8 mouse cellular contexts compared by ENCODE assay signal in the genomic region with DNA sequence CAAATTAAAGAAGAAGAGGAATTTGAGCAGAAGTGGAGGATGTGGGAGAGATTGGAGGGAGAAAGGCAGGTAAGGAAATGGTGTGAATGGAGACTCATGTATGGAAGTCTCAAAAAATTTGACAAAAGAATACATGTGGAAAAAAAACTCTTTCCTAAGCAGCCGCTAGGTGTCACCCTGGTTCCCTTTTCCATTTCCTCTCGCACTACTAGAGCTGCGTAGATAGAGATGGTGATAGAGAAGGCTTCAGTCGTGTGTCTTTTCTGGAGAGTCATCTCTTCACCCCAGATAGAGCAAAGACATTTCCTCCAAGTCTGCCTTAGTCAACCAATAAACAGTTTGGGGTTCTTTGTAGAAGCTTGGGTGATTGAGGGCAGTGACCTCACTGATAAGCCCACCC. TPM values are rescaled to one million over a fixed set of nuclear protein-coding genes. Genes with fewer than 3 reads are reported as not detected.
DNase-seq lines count a peak whose midpoint lies in the region; ATAC-seq lines count a peak whose summit lies in the region.

No protein-coding gene starts in this region.

- no peaks in the 10 kb centered on the region for H3K36me3 ChIP-seq in kidney, embryonic 16.5 days (ENCODE audit: insufficient read depth, low read length)

- no peaks in the 10 kb centered on the region for H3K9me3 ChIP-seq in kidney, embryonic 16.5 days (ENCODE audit: low read length)

- H3K4me2 ChIP-seq in kidney, embryonic 16.5 days (replicated peaks; ENCODE audit: low read depth, low read length): no peak overlapping the region

- peak; percentile 60 to 62 for DNase-seq in cerebellum, adult 18-20 months
- DNase-seq in cerebellum, adult 11 months: no peak
- DNase-seq in urinary bladder, postnatal 25 days (ENCODE audit: low spot score): peak; percentile 47
- DNase-seq in urinary bladder, postnatal 10 days (ENCODE audit: low spot score): no peak
- DNase-seq in lung, postnatal 14 days: peak; percentile 69
- peak; percentile 82 for DNase-seq in retina, embryonic 14.5 days (ENCODE audit: low spot score)

- WGBS in kidney, embryonic 16.5 days: 0% methylated on average over 4 of the region's 4 CpGs

- H3K27ac ChIP-seq in kidney, embryonic 16.5 days (ENCODE audit: low read length): no peak overlapping the region

- H3K27me3 ChIP-seq in kidney, embryonic 16.5 days (ENCODE audit: insufficient read depth, low read length): no peaks in the 10 kb centered on the region

- peak; percentile 33; the same call in 1 of the 2 replicates for ATAC-seq in erythroid progenitor cell, adult 5-6 weeks (replicated peaks; ENCODE audit: low FRiP score, poor library complexity, severe bottlenecking)
- peak; percentile 40; the same call in 1 of the 2 replicates for ATAC-seq in kidney, embryonic 16.5 days (ENCODE audit: low FRiP score, low TSS enrichment)

- no peak overlapping the region for H3K4me3 ChIP-seq in kidney, embryonic 16.5 days (ENCODE audit: low read length)

- peaks cover 30% of the 10 kb centered on the region for H3K4me1 ChIP-seq in kidney, embryonic 16.5 days (ENCODE audit: insufficient read depth, low read length)

- H3K9ac ChIP-seq in kidney, embryonic 16.5 days (replicated peaks; ENCODE audit: low read length): no peak overlapping the region

RNA-seq across cellular contexts. Expression of gene Irgm1, which starts 3.0 kb away (rescaled TPM):
- total RNA-seq in erythroid progenitor cell, adult 5-6 weeks (2015; ENCODE audit: low replicate concordance): 50.3 and 55.5 TPM in 2 replicates
- total RNA-seq in erythroid progenitor cell, adult 5-6 weeks (2017; ENCODE audit: low replicate concordance): 51.0 and 53.7 TPM in 2 replicates
- polyA plus RNA-seq in kidney, embryonic 16.5 days (2015; fragmentation: Nextera tagmentation; extraction: Ambion mirVana): 17.0 and 18.3 TPM in 2 replicates

RNA-seq across cellular contexts. Expression of gene Gm5431, which starts 27.5 kb away (rescaled TPM):
- total RNA-seq in erythroid progenitor cell, adult 5-6 weeks (2015; ENCODE audit: low replicate concordance): 0.72 and 1.7 TPM in 2 replicates
- 0.64 and 1.5 TPM in 2 replicates for total RNA-seq in erythroid progenitor cell, adult 5-6 weeks (2017; ENCODE audit: low replicate concordance)
- 0.09 and 0.21 TPM in 2 replicates for polyA plus RNA-seq in kidney, embryonic 16.5 days (2015; fragmentation: Nextera tagmentation; extraction: Ambion mirVana)

RNA-seq across cellular contexts. Expression of gene Gm12184, which starts 48.0 kb away (rescaled TPM):
- 2.9 TPM in 1 of 2 replicates, not detected in the other for total RNA-seq in erythroid progenitor cell, adult 5-6 weeks (2015; ENCODE audit: low replicate concordance)
- total RNA-seq in erythroid progenitor cell, adult 5-6 weeks (2017; ENCODE audit: low replicate concordance): 9.6 TPM in 1 of 2 replicates, not detected in the other
- 0.86 and 1.2 TPM in 2 replicates for polyA plus RNA-seq in kidney, embryonic 16.5 days (2015; fragmentation: Nextera tagmentation; extraction: Ambion mirVana)

RNA-seq across cellular contexts. Expression of gene Trim7, which starts 48.5 kb away (rescaled TPM):
- total RNA-seq in erythroid progenitor cell, adult 5-6 weeks (2015; ENCODE audit: low replicate concordance): 0.42 TPM in 1 of 2 replicates, not detected in the other
- total RNA-seq in erythroid progenitor cell, adult 5-6 weeks (2017; ENCODE audit: low replicate concordance): 1.0 TPM in 1 of 2 replicates, not detected in the other
- polyA plus RNA-seq in kidney, embryonic 16.5 days (2015; fragmentation: Nextera tagmentation; extraction: Ambion mirVana): 4.4 and 4.8 TPM in 2 replicates

RNA-seq across cellular contexts. Expression of gene Trim41, which starts 57.3 kb away (rescaled TPM):
- total RNA-seq in erythroid progenitor cell, adult 5-6 weeks (2015; ENCODE audit: low replicate concordance): 8.8 and 10.1 TPM in 2 replicates
- total RNA-seq in erythroid progenitor cell, adult 5-6 weeks (2017; ENCODE audit: low replicate concordance): 17.5 and 41.5 TPM in 2 replicates
- polyA plus RNA-seq in kidney, embryonic 16.5 days (2015; fragmentation: Nextera tagmentation; extraction: Ambion mirVana): 7.1 and 7.2 TPM in 2 replicates

Comparison
In these comparisons a context has a peak if more than half of its experiments do, and no peak if none do; other contexts are left out.
1. DNase-seq: peak in cerebellum, adult 18-20 months (2 of 2), urinary bladder, postnatal 25 days (single experiment), lung, postnatal 14 days (single experiment) and retina, embryonic 14.5 days (single experiment); none in cerebellum, adult 11 months (single experiment) and urinary bladder, postnatal 10 days (single experiment).